Mouse (Mus musculus) layer of hippocampus, adult 2 months (tissue): ENCODE measurements around the gene Prss36. TPM values are rescaled to one million over a fixed set of nuclear protein-coding genes. Genes with fewer than 3 reads are reported as not detected.

Experiments
- DNase-seq, 2 experiments: peaks; one replicate each; pipeline ENCODE4 v3.0.0; 2022; ENCODE audit warnings: low spot score in 2 of 2
- H3K27ac ChIP-seq: fragments of 200-600 bp; 2 replicates; pipeline ENCODE4 v1.8.1; 2022
- H3K4me3 ChIP-seq: fragments of 200-600 bp; 2 replicates; pipeline ENCODE4 v1.8.1; 2022; ENCODE audit warnings: mild to moderate bottlenecking
- CTCF ChIP-seq: fragments of 200-600 bp; conservative IDR thresholded peaks from 2 replicates; pipeline ENCODE4 v1.8.1; 2022; ENCODE audit warnings: antibody characterized with exemption, mild to moderate bottlenecking, moderate library complexity
- total RNA-seq, 2 experiments: library from RNA; stranded (reverse); gene quantifications; 2 replicates each; pipeline ENCODE4 v1.2.3; 2021

The Prss36 gene
- total RNA-seq, 2 experiments from 2014 or later = 9.7 to 10.6 TPM

DNA sequence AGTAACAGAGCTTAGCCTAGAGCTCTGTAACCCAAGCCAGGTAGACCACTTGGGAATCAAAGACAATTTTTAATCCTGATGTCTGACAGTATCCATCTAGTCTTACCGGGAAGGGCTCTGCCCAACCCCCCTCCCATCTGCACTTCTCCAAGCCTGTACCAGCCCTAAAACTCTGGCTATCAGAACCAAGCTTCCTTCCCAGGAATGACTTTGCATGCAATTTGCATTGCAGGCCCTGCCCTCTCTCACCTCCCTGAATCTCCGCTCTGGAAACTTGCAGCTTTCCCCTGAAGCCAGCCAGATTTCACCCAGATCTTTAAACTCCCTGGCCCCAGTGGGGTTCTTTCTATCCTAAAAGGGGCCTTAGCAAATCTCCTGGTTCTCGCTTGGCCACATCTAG is 58.7 kb downstream of the Prss36 start:
- Histone ChIP-seq H3K4me3 (no peak overlapping the region), H3K27ac (no peak overlapping the region)
- no peak for DNase-seq
- no peak for TF ChIP-seq CTCF

DNA sequence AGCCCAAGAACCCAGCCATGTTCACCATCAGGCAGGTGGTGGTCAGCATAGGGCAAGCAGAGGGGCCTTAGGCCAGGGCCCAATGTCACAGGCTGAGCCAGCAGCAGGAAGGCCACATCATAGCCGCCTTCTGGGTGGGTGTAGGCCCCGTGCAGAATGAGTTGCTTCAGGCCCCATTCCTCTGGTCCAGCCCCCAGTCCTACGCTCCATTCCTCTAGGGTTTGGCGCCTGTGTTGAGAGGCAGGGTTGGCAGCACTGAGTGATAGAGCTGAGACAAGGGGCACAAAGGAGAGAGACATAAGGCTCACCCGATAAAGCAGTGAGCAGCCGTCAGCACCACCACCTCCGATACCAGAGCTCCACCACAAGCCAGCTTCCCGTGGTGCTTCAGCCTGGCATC is 59.3 kb downstream of the Prss36 start:
- TF ChIP-seq CTCF = no peak
- H3K27ac ChIP-seq = peak overlapping the region; percentile 25; the same call in 1 of the 2 replicates

DNA sequence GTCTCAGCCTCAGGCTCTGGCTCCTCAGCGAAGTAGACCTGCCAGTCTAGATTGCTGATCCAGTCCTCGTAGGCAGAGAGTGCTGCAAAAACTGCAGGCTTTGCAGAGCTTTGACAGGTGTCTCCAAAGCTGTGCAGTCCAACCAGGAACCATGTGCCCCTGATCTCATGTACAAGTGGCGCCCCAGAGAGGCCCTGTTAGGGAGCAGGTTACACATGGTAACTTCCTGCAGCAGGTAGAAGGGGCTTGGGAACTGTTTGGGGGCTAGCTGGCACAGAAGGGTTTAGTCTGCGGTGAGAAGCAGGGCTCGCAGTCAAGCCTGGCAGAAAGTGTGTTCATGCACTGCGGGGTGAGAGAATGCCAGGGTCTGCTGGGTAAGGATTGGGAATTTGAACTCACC is 60.0 kb downstream of the Prss36 start:
- TF ChIP-seq CTCF = no peak
- no peak for DNase-seq
- peak overlapping the region; percentile 53 for H3K27ac ChIP-seq
- H3K4me3 ChIP-seq = no peak overlapping the region

More for the DNA sequence above, 59.3 kb downstream of the Prss36 start:
- no peak overlapping the region for H3K4me3 ChIP-seq
- no peak for DNase-seq

DNA sequence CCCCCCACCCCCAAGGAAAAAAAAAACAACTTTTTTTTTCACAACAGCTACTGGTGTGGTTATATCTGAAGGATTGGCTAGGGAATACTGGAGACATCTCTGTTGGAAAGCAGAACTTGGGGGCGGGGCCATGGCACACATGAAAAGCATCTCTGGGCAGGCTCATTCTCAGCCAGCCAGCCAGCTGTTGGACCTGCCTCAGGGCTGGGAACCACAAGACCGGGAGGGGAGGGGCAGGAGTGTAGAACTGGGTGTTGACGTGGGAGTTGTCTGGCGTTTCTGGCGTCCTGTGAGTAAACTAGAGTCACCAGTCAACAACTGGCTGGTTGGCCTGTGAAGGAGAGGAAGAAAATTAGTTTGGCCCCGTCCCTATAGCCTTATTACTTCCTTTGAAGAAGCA is 60.6 kb downstream of the Prss36 start:
- Histone ChIP-seq H3K4me3 (no peak overlapping the region), H3K27ac (peak overlapping the region; percentile 53)
- TF ChIP-seq CTCF = no peak
- DNase-seq = peak in 1 of 2 experiments; percentile 46

Other genes starting within 250 kb of the Prss36 start
- gene Bcl7c, start 237.8 kb downstream of the Prss36 start, total RNA-seq = 10 to 100 TPM; 20.1 to 26.6 TPM
- 1 to 10 TPM; 1.9 to 3.1 TPM for gene Ctf1, start 234.0 kb downstream of the Prss36 start, total RNA-seq
- gene Ctf2, start 214.6 kb downstream of the Prss36 start, total RNA-seq = not detected
- gene Fbxl19, start 202.2 kb downstream of the Prss36 start, total RNA-seq = 10 to 100 TPM; 53.8 to 59.7 TPM
- gene Orai3, start 176.9 kb downstream of the Prss36 start, total RNA-seq = 10 to 100 TPM; 30.1 to 31.5 TPM
- gene Setd1a, start 170.1 kb downstream of the Prss36 start, total RNA-seq = 10 to 100 TPM; 44.5 to 49.4 TPM
- 1 to 10 TPM; 1.4 to 3.3 TPM for gene Gm49388, start 161.1 kb downstream of the Prss36 start, total RNA-seq
- 1 to 10 TPM; 7.0 to 8.8 TPM for gene Hsd3b7, start 146.1 kb downstream of the Prss36 start, total RNA-seq
- 10 to 100 TPM; 60.2 to 64.6 TPM for gene Stx4a, start 122.4 kb downstream of the Prss36 start, total RNA-seq
- gene Stx1b, start 122.2 kb downstream of the Prss36 start, total RNA-seq = 100 to 1,000 TPM; 336 to 351 TPM
- 10 to 100 TPM; 33.3 to 35.8 TPM for gene Zfp646, start 70.5 kb downstream of the Prss36 start, total RNA-seq
- 10 to 100 TPM; 24.3 to 25.7 TPM for gene Zfp668, start 69.9 kb downstream of the Prss36 start, total RNA-seq
- 1 to 10 TPM; 2.8 to 3.1 TPM for gene Prss53, start 55.8 kb downstream of the Prss36 start, total RNA-seq
- not detected for gene Gm21974, start 51.3 kb downstream of the Prss36 start, total RNA-seq
- gene Vkorc1, start 51.1 kb downstream of the Prss36 start, total RNA-seq = 10 to 100 TPM; 26.3 to 26.6 TPM
- gene Bckdk, start 42.6 kb downstream of the Prss36 start, total RNA-seq = 10 to 100 TPM; 36.9 to 41.7 TPM
- gene Kat8, start 34.2 kb downstream of the Prss36 start, total RNA-seq = 10 to 100 TPM; 31.7 to 34.3 TPM
- gene Prss8, start 16.6 kb downstream of the Prss36 start, total RNA-seq = under 1 TPM; 0.20 to 0.66 TPM
- 100 to 1,000 TPM; 345 to 392 TPM for gene Fus, start 20.7 kb upstream of the Prss36 start, total RNA-seq
- gene Pycard, start 47.1 kb upstream of the Prss36 start, total RNA-seq = 1 to 10 TPM; 1.9 to 3.0 TPM
- gene Trim72, start 57.2 kb upstream of the Prss36 start, total RNA-seq = 1 to 10 TPM in 1 of 2 experiments, under 1 TPM in 1; 0.77 to 1.0 TPM
- gene Itgam, start 115.9 kb upstream of the Prss36 start, total RNA-seq = 10 to 100 TPM; 10.1 to 10.6 TPM
- not detected for gene Gm49368, start 116.0 kb upstream of the Prss36 start, total RNA-seq
- gene Itgax, start 182.8 kb upstream of the Prss36 start, total RNA-seq = under 1 TPM in 1 of 2 experiments, not detected in 1; 0.10 TPM
- under 1 TPM; 0.29 to 0.46 TPM for gene Itgad, start 207.7 kb upstream of the Prss36 start, total RNA-seq